Mouse (Mus musculus) hindbrain, embryonic 14.5 days (tissue): ENCODE measurements around the gene Stra6. TPM values are rescaled to one million over a fixed set of nuclear protein-coding genes. Genes with fewer than 3 reads are reported as not detected.
A peak's percentile ranks its signal among the peaks of the same experiment; 100 is the strongest.

Experiments
- ATAC-seq: fragments of 200-750 bp; cut with Nextera tagmentation; 2 replicates; pipeline ENCODE4 v1.8.0; 2017; ENCODE audit warnings: moderate number of reproducible peaks, mild to moderate bottlenecking, moderate TSS enrichment, moderate library complexity; ENCODE audit not compliant: low FRiP score
- DNase-seq: peaks from one replicate; pipeline ENCODE4 v3.0.0-alpha.2; 2015; ENCODE audit warnings: low spot score
- H3K27ac ChIP-seq: fragments of 300-500 bp; sonication (generic); 2 replicates; pipeline ENCODE4 v1.5.1; 2014; ENCODE audit warnings: mild to moderate bottlenecking, moderate library complexity
- H3K27me3 ChIP-seq: fragments of 300-500 bp; sonication (generic); 2 replicates; pipeline ENCODE4 v1.6.1; 2014; ENCODE audit warnings: mild to moderate bottlenecking, low read length, mixed read lengths; ENCODE audit not compliant: control insufficient read depth, insufficient read depth
- H3K36me3 ChIP-seq: fragments of 300-500 bp; sonication (generic); replicated peaks from 2 replicates; pipeline ENCODE4 v1.6.1; 2014; ENCODE audit not compliant: control insufficient read depth, insufficient read depth
- H3K4me1 ChIP-seq: fragments of 300-500 bp; sonication (generic); replicated peaks from 2 replicates; pipeline ENCODE4 v1.6.1; 2014; ENCODE audit warnings: antibody characterized with exemption, low read length, mixed read lengths; ENCODE audit not compliant: control insufficient read depth, insufficient read depth
- H3K4me2 ChIP-seq: fragments of 300-500 bp; sonication (generic); replicated peaks from 2 replicates; pipeline ENCODE4 v1.6.1; 2014; ENCODE audit warnings: mild to moderate bottlenecking, moderate library complexity
- H3K4me3 ChIP-seq: fragments of 300-500 bp; sonication (generic); replicated peaks from 2 replicates; pipeline ENCODE4 v1.5.1; 2014; ENCODE audit warnings: mild to moderate bottlenecking, low read length
- H3K9ac ChIP-seq: fragments of 300-500 bp; sonication (generic); 2 replicates; pipeline ENCODE4 v1.6.1; 2014
- H3K9me3 ChIP-seq: fragments of 300-500 bp; sonication (generic); 2 replicates; pipeline ENCODE4 v1.6.1; 2016; ENCODE audit warnings: low read length; ENCODE audit not compliant: control insufficient read depth
- WGBS: fragments of 180-500 bp; shearing (Covaris S2); extraction: QIAGEN DNeasy Blood & Tissue Kit; methylation state at CpG from one replicate; pipeline ENCODE4 v1.1.7; 2014; 5-methylcytosine and 5-hydroxymethylcytosine counted together
- polyA plus RNA-seq: library from polyadenylated mRNA; unstranded; fragments of >200 nt; fragmentation: Nextera tagmentation; extraction: Ambion mirVana; gene quantifications from 2 replicates; pipeline ENCODE4 v1.2.1, GENCODE M21; 2014

Gene Stra6
- polyA plus RNA-seq, 1 experiment from 2014 or later, result 22.1 TPM

DNA sequence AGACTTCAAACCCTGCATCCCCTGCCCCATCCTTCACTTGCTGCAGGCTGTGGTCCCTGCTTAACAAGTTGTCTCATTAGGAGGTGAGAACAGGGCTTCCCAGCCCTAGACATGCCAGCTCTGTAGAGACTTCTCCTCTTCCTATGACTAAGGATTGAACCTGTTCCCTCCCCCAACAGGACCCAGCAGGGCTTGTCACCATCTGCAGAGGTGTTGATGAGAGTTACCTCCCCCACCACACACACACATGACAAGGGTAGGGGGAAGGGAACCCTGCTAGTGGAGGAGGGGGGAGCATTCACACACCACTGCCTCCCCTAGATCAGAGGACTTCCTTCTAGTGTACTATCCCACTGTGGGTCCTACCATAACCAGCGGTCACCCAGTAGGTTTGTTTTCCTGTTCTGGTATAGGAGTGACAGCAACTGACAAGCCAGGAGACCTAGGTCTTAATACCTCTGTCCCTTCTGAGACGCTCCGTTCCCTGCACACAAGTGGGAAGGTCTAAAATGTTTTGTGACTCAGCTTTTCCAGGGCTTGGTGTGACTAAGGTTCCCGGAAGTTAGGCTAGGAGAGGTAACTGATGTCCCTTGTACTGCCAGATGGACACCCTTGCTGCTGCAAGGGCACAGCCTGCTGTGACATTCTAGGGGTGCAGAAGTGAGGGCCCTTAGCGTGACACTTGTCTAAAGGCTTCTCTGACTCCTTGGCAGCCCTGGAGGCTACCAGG lies 36.4 kb downstream of the Stra6 start:
- H3K27ac ChIP-seq, result no peak overlapping the region
- H3K9ac ChIP-seq, result no peak overlapping the region
- ATAC-seq (no peak), DNase-seq (no peak)
- 81% methylated on average over 5 of the region's 5 CpGs for WGBS
- H3K36me3 ChIP-seq, result no peaks in the 10 kb centered on the region
- H3K4me1 ChIP-seq, result peaks cover 15% of the 10 kb centered on the region
- H3K4me3 ChIP-seq, result no peak overlapping the region
- H3K4me2 ChIP-seq, result no peak overlapping the region
- no peaks in the 10 kb centered on the region for H3K27me3 ChIP-seq
- no peaks in the 10 kb centered on the region for H3K9me3 ChIP-seq

GRCm38 (mm10) chr9:58102013-58102412 lies 38.4 kb downstream of the Stra6 start:
- no peaks in the 10 kb centered on the region for H3K9me3 ChIP-seq
- H3K36me3 ChIP-seq, result no peaks in the 10 kb centered on the region
- DNase-seq, result no peak
- no peaks in the 10 kb centered on the region for H3K27me3 ChIP-seq
- H3K4me3 ChIP-seq, result no peak overlapping the region
- 69% methylated on average over 4 of the region's 4 CpGs for WGBS
- ATAC-seq, result no peak
- H3K4me1 ChIP-seq, result peaks cover 14% of the 10 kb centered on the region
- H3K4me2 ChIP-seq, result no peak overlapping the region
- H3K27ac ChIP-seq, result no peak overlapping the region
- no peak overlapping the region for H3K9ac ChIP-seq

GRCm38 (mm10) chr9:58103647-58104046 lies 40.1 kb downstream of the Stra6 start:
- Histone ChIP-seq H3K9ac (no peak overlapping the region), H3K9me3 (no peaks in the 10 kb centered on the region), H3K4me2 (no peak overlapping the region), H3K4me1 (peaks cover 17% of the 10 kb centered on the region), H3K36me3 (no peaks in the 10 kb centered on the region), H3K27ac (no peak overlapping the region), H3K4me3 (no peak overlapping the region), H3K27me3 (no peaks in the 10 kb centered on the region)
- DNase-seq, result no peak
- 45% methylated on average over 6 of the region's 6 CpGs for WGBS
- no peak for ATAC-seq

DNA sequence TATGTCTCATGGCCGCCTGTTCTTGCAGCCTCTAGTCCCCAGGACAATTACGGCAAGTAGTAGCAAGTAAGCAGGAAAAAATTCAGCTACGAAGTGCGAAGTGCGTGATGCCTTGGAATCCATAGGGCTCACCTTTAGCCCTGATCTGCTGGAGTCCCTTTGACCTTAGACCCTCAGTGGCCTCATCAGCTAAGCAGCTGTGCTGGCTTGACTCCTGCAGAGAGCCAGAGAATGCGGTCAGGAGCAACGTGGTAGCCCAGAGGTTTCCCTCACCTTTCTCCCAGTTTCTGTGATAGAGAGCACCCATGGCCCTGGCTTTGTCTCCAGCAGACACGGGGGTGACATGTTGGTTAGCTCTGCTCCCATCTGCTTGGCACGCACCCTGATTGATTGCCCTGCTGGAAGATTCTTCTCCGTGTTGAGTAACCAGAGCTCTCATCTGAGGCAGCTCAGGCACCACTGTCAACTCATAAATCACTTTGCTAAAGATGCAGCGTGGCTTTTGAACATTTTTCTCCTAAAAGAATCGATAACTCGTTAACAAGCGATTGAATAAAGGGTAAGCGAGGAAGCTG lies 42.1 kb downstream of the Stra6 start:
- WGBS, result 59% methylated on average over 15 of the region's 15 CpGs
- H3K4me1 ChIP-seq, result peaks cover 22% of the 10 kb centered on the region
- no peak; the same call in 1 of the 2 replicates for ATAC-seq

GRCm38 (mm10) chr9:58107494-58107893 lies 43.9 kb downstream of the Stra6 start:
- Histone ChIP-seq H3K4me2 (no peak overlapping the region), H3K36me3 (no peaks in the 10 kb centered on the region), H3K4me1 (peaks cover 40% of the 10 kb centered on the region), H3K9ac (no peak overlapping the region), H3K27me3 (no peaks in the 10 kb centered on the region), H3K9me3 (no peaks in the 10 kb centered on the region), H3K27ac (peak overlapping the region; percentile 52; the same call in 1 of the 2 replicates), H3K4me3 (no peak overlapping the region)
- DNase-seq (no peak), ATAC-seq (no peak)
- 36% methylated on average over 5 of the region's 5 CpGs for WGBS

More for the DNA sequence above, 42.1 kb downstream of the Stra6 start:
- Histone ChIP-seq H3K27ac (peak overlapping the region; percentile 20; the same call in 1 of the 2 replicates), H3K27me3 (no peaks in the 10 kb centered on the region), H3K9me3 (no peaks in the 10 kb centered on the region), H3K4me2 (no peak overlapping the region), H3K4me3 (no peak overlapping the region), H3K36me3 (no peaks in the 10 kb centered on the region), H3K9ac (no peak overlapping the region)
- no peak for DNase-seq

DNA sequence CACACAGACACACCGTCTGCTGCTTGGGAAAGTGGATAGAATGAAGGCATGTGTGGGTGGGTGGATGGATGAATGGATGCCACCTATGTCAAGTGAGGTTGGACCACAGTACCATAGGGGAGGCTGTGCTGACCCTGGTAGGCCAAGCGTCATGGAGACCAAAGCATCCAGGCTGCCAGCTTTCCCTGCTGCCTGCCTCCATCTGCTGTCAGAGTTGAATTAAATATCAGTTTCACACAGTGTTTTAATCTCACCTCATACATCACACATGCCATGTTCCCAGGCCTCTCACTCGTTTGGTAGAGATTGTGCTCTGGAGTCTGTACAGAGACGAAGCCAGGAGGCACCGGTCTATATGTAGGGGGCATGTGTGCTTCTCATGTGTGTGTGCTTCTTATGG lies 47.2 kb downstream of the Stra6 start:
- Histone ChIP-seq H3K4me3 (no peak overlapping the region), H3K4me2 (no peak overlapping the region), H3K9me3 (no peaks in the 10 kb centered on the region), H3K9ac (0 out of 2 replicates have a peak overlapping the region, but pooled peaks have one; percentile 0), H3K27me3 (peaks cover 5% of the 10 kb centered on the region; the same call in 1 of the 2 replicates), H3K4me1 (peaks cover 64% of the 10 kb centered on the region), H3K36me3 (no peaks in the 10 kb centered on the region), H3K27ac (peak overlapping the region; percentile 89; the same call in 1 of the 2 replicates)
- ATAC-seq, result no peak
- no peak for DNase-seq
- 49% methylated on average over 5 of the region's 5 CpGs for WGBS

DNA sequence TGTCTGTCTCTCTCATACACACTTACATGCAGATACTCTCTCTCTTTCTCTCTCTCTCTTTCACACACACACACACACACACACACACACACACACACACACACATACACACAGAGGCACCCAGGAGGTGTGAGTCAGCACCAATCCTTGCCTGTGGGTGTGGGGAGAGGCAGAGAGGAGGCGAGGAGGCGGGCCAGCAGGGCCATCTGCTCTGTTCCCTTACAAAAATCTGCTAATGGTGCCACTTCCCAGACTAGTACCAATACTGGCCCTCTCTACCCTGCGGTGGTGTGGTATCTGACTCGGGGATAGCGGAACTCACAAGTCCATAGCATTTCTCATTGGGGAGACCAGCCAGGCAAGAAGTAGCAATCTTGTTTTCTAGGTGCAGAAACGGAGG lies 47.8 kb downstream of the Stra6 start:
- Histone ChIP-seq H3K36me3 (no peaks in the 10 kb centered on the region), H3K9me3 (no peaks in the 10 kb centered on the region), H3K4me2 (no peak overlapping the region), H3K4me3 (no peak overlapping the region), H3K4me1 (peaks cover 67% of the 10 kb centered on the region), H3K9ac (no peak overlapping the region), H3K27ac (peak overlapping the region; percentile 89), H3K27me3 (peaks cover 5% of the 10 kb centered on the region; the same call in 1 of the 2 replicates)
- no peak for ATAC-seq
- DNase-seq, result no peak
- 31% methylated on average over 6 of the region's 6 CpGs for WGBS

- Histone ChIP-seq H3K36me3 (no peaks in the 10 kb centered on the region), H3K9me3 (no peaks in the 10 kb centered on the region), H3K9ac (peak overlapping the region; percentile 44), H3K4me2 (no peak overlapping the region), H3K4me1 (peaks cover 67% of the 10 kb centered on the region), H3K27ac (peak overlapping the region; percentile 89), H3K4me3 (no peak overlapping the region), H3K27me3 (peaks cover 5% of the 10 kb centered on the region; the same call in 1 of the 2 replicates)
- DNase-seq (no peak), ATAC-seq (peak; percentile 38)
- WGBS, result 3% methylated on average over 6 of the region's 6 CpGs
These were observed 48.7 kb downstream of the Stra6 start for GRCm38 (mm10) chr9:58112321-58112751.

GRCm38 (mm10) chr9:58112866-58113278 lies 49.3 kb downstream of the Stra6 start:
- H3K4me1 ChIP-seq, result peaks cover 63% of the 10 kb centered on the region
- WGBS, result 1% methylated on average over 6 of the region's 6 CpGs

More at GRCm38 (mm10) chr9:58112866-58113278, 49.3 kb downstream of the Stra6 start:
- Histone ChIP-seq H3K27me3 (peaks cover 5% of the 10 kb centered on the region; the same call in 1 of the 2 replicates), H3K27ac (peak overlapping the region; percentile 89), H3K36me3 (no peaks in the 10 kb centered on the region), H3K4me3 (no peak overlapping the region), H3K9me3 (no peaks in the 10 kb centered on the region), H3K4me2 (peak overlapping the region; percentile 38), H3K9ac (peak overlapping the region; percentile 37)
- peak; percentile 67 for ATAC-seq
- peak; percentile 71 for DNase-seq
